Mouse (Mus musculus) G1E (cell line): ENCODE measurements around the gene Smg7.

Experiments
- CTCF ChIP-seq: IDR thresholded peaks from 2 replicates; pipeline ENCODE4 v1.5.1; 2012; ENCODE audit warnings: low read depth, low read length, inconsistent platforms, mixed read lengths
- GATA1 ChIP-seq: IDR thresholded peaks from 2 replicates; pipeline ENCODE4 v1.6.1; 2012; ENCODE audit warnings: borderline replicate concordance, low read length, inconsistent platforms, mixed read lengths
- GATA2 ChIP-seq: IDR thresholded peaks from 2 replicates; pipeline ENCODE4 v1.6.1; 2012; ENCODE audit warnings: low read depth, low read length, inconsistent platforms, borderline replicate concordance
- TAL1 ChIP-seq: conservative IDR thresholded peaks from 2 replicates; pipeline ENCODE4 v1.6.1; 2012; ENCODE audit warnings: low read depth, low read length, inconsistent platforms, mixed read lengths

DNA sequence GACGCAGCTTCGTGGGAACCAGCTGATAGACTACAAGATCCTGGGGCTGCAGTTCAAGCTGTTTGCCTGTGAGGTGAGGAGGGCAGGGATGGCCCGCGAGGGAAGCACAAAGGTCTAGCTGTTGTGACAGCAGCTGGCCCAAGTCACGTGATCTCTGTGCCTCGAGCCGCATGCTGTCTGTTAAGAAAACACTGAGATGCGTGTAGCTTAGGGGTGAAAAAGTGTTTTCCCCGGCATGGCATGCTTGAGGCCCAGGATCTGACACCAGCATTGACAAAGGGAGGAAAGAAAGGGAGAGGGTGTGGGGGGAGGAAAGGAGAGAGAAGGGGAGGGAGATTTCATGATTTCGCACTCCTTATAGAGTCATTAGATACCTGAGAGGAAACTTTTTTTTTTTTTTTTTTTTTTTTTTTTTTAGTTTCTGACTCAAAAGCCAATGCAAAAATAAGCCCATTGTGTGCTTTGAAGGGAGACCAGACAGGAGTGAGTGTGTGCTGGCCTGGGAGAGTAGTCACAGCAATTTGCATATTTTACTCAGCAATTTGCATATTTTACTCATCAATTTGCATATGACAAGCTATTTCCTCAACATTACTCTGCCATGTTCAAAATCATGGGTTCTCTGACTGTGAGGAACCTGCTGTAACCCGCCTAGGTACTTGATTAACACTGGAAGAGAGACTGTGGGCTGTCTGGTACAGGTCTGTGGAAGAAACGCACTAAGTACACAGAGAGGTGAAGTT lies 85.2 kb downstream of the Smg7 start:
- TF ChIP-seq CTCF, result no peak
- no peak for TF ChIP-seq GATA2
- no peak for TF ChIP-seq GATA1
- TF ChIP-seq TAL1, result no peak
